Mouse (Mus musculus) stomach, embryonic 14.5 days (tissue): ENCODE results near the gene Raly. TPM values are rescaled to one million over a fixed set of nuclear protein-coding genes. Genes with fewer than 3 reads are reported as not detected.

Experiments
- ATAC-seq: fragments of 200-750 bp; cut with Nextera tagmentation; 2 replicates; pipeline ENCODE4 v1.8.0; 2017; ENCODE audit warnings: low read depth, moderate TSS enrichment; ENCODE audit not compliant: insufficient number of reproducible peaks, insufficient read depth, low FRiP score
- H3K27ac ChIP-seq: fragments of 300-500 bp; sonication (generic); 2 replicates; pipeline ENCODE4 v1.5.1; 2014; ENCODE audit warnings: mild to moderate bottlenecking, low read length, moderate library complexity, mixed read lengths
- H3K27me3 ChIP-seq: fragments of 300-500 bp; sonication (generic); 2 replicates; pipeline ENCODE4 v1.6.1; 2014; ENCODE audit warnings: low read length, control low read depth, mixed read lengths; ENCODE audit not compliant: control insufficient read depth, insufficient read depth
- H3K36me3 ChIP-seq: fragments of 300-500 bp; sonication (generic); 2 replicates; pipeline ENCODE4 v1.6.1; 2014; ENCODE audit warnings: mild to moderate bottlenecking, control low read depth, low read length, moderate library complexity, mixed read lengths; ENCODE audit not compliant: control insufficient read depth, insufficient read depth
- H3K4me1 ChIP-seq: fragments of 300-500 bp; sonication (generic); 2 replicates; pipeline ENCODE4 v1.6.1; 2014; ENCODE audit warnings: low read length, control low read depth, mixed read lengths; ENCODE audit not compliant: control insufficient read depth, insufficient read depth
- H3K4me2 ChIP-seq: fragments of 300-500 bp; sonication (generic); replicated peaks from 2 replicates; pipeline ENCODE4 v1.6.1; 2014; ENCODE audit warnings: low read depth, low read length, control low read depth
- H3K4me3 ChIP-seq: fragments of 300-500 bp; sonication (generic); 2 replicates; pipeline ENCODE4 v1.5.1; 2014; ENCODE audit warnings: low read depth, low read length, control low read depth
- H3K9ac ChIP-seq: fragments of 300-500 bp; sonication (generic); replicated peaks from 2 replicates; pipeline ENCODE4 v1.6.1; 2014; ENCODE audit warnings: low read depth, mild to moderate bottlenecking, control low read depth, low read length, moderate library complexity, mixed read lengths
- H3K9me3 ChIP-seq: fragments of 300-500 bp; sonication (generic); 2 replicates; pipeline ENCODE4 v1.6.1; 2016; ENCODE audit warnings: low read depth, low read length, control low read depth; ENCODE audit not compliant: control insufficient read depth
- WGBS: fragments of 180-500 bp; shearing (Covaris S2); extraction: QIAGEN DNeasy Blood & Tissue Kit; methylation state at CpG from one replicate; pipeline ENCODE4 v1.1.7; 2014; 5-methylcytosine and 5-hydroxymethylcytosine counted together
- polyA plus RNA-seq: library from polyadenylated mRNA; unstranded; fragments of >200 nt; fragmentation: Nextera tagmentation; extraction: Ambion mirVana; gene quantifications from 2 replicates; pipeline ENCODE4 v1.2.1, GENCODE M21; 2014

The Raly gene
- polyA plus RNA-seq, 1 experiment from 2014 or later: 77.4 TPM

GRCm38 (mm10) chr2:154810821-154811220, 19.9 kb downstream of the Raly start:
- no peaks in the 10 kb centered on the region for H3K27me3 ChIP-seq
- H3K4me3 ChIP-seq: no peak overlapping the region
- peaks cover 9% of the 10 kb centered on the region for H3K4me1 ChIP-seq
- H3K36me3 ChIP-seq: no peaks in the 10 kb centered on the region
- ATAC-seq: no peak
- H3K9ac ChIP-seq: no peak overlapping the region
- no peaks in the 10 kb centered on the region for H3K9me3 ChIP-seq
- 32% methylated on average over 1 of the region's 1 CpGs for WGBS
- H3K27ac ChIP-seq: no peak overlapping the region
- H3K4me2 ChIP-seq: no peak overlapping the region

DNA sequence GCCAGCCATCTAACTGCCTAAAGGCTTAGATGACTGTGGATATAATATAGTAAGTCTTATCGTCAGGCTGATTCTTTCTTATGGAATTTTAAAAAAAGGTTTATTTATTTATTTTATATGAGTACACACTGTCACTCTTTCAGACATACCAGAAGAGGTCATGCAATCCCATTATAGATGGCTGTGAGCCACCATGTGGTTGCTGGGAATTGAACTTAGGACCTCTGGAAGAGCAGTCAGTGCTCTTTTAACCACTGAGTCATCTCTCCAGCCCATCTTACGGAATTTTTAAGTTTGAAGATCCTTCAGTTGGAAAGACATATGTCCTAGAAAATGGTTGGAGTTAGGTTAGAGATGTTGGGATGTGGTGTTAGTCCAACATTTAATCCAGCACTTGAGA, 22.5 kb downstream of the Raly start:
- Histone ChIP-seq H3K36me3 (no peaks in the 10 kb centered on the region), H3K9me3 (no peaks in the 10 kb centered on the region), H3K4me1 (peaks cover 6% of the 10 kb centered on the region; the same call in 1 of the 2 replicates), H3K4me3 (no peak overlapping the region), H3K4me2 (no peak overlapping the region), H3K9ac (no peak overlapping the region), H3K27ac (no peak overlapping the region), H3K27me3 (no peaks in the 10 kb centered on the region)
- WGBS: 81% methylated on average over 2 of the region's 2 CpGs
- ATAC-seq: no peak

DNA sequence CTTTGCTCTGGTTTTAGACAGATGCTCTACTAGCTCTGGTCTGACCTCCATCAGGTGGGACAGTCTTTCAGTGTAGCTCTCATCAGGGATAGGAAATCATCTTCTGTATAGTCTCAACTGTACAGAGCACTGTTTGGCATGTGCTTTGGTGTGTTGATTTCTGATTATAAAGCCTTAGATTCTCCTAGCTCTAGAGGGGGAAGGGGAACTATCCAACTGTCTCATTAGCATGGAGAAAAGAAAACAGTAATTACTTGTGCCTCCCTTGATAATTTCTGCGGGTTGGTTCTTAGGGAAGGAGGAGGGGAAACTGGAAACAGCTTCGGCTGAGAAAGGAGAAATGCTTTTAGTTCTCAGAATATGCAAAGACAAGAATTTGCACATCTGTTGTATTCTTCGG, 26.2 kb downstream of the Raly start:
- no peak overlapping the region for H3K4me2 ChIP-seq
- 60% methylated on average over 3 of the region's 3 CpGs for WGBS
- H3K9ac ChIP-seq: no peak overlapping the region
- H3K27ac ChIP-seq: no peak overlapping the region
- no peaks in the 10 kb centered on the region for H3K27me3 ChIP-seq
- no peak overlapping the region for H3K4me3 ChIP-seq
- no peaks in the 10 kb centered on the region for H3K36me3 ChIP-seq
- ATAC-seq: no peak
- H3K4me1 ChIP-seq: peaks cover 6% of the 10 kb centered on the region; the same call in 1 of the 2 replicates
- H3K9me3 ChIP-seq: no peaks in the 10 kb centered on the region

DNA sequence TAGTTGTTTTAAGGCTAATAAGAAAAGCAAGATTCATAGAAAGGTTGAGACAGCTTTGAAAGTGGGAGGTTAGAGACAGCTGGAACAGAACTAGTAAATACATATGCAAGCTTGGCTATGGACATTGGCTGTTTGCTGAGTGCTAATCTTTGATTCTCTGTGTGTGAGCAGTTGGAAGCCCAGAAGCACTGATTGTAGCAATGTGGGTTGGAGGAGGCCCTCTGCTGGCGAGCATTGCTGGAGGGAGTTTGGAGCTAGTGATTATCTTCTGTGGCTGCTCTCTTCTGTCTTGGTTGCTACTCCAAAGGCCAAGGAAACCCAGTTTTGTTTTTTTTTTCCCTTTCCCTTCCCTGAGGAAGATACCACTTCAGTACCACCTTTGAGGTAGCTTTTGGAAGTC, 26.9 kb downstream of the Raly start:
- Histone ChIP-seq H3K4me1 (peaks cover 6% of the 10 kb centered on the region; the same call in 1 of the 2 replicates), H3K27me3 (no peaks in the 10 kb centered on the region), H3K9ac (no peak overlapping the region), H3K27ac (no peak overlapping the region), H3K36me3 (no peaks in the 10 kb centered on the region), H3K4me2 (no peak overlapping the region), H3K9me3 (no peaks in the 10 kb centered on the region), H3K4me3 (no peak overlapping the region)
- ATAC-seq: no peak
- 23% methylated on average over 1 of the region's 1 CpGs for WGBS

- no peak for ATAC-seq
- Histone ChIP-seq H3K4me2 (no peak overlapping the region), H3K4me1 (peaks cover 6% of the 10 kb centered on the region; the same call in 1 of the 2 replicates), H3K9me3 (no peaks in the 10 kb centered on the region), H3K9ac (no peak overlapping the region), H3K36me3 (no peaks in the 10 kb centered on the region), H3K27me3 (no peaks in the 10 kb centered on the region), H3K27ac (no peak overlapping the region), H3K4me3 (no peak overlapping the region)
- whole genome bisulfite sequencing: 42% methylated on average over 1 of the region's 1 CpGs
Measured at GRCm38 (mm10) chr2:154818599-154818998, 27.7 kb downstream of the Raly start.

- no peaks in the 10 kb centered on the region for H3K9me3 ChIP-seq
- no peak overlapping the region for H3K4me2 ChIP-seq
- no peaks in the 10 kb centered on the region for H3K36me3 ChIP-seq
- no peak overlapping the region for H3K4me3 ChIP-seq
- H3K27ac ChIP-seq: no peak overlapping the region
- no peak overlapping the region for H3K9ac ChIP-seq
- no peak for ATAC-seq
- H3K4me1 ChIP-seq: peaks cover 6% of the 10 kb centered on the region; the same call in 1 of the 2 replicates
- H3K27me3 ChIP-seq: no peaks in the 10 kb centered on the region
- WGBS: 63% methylated on average over 1 of the region's 1 CpGs
Measured at GRCm38 (mm10) chr2:154820346-154820745, 29.4 kb downstream of the Raly start.

DNA sequence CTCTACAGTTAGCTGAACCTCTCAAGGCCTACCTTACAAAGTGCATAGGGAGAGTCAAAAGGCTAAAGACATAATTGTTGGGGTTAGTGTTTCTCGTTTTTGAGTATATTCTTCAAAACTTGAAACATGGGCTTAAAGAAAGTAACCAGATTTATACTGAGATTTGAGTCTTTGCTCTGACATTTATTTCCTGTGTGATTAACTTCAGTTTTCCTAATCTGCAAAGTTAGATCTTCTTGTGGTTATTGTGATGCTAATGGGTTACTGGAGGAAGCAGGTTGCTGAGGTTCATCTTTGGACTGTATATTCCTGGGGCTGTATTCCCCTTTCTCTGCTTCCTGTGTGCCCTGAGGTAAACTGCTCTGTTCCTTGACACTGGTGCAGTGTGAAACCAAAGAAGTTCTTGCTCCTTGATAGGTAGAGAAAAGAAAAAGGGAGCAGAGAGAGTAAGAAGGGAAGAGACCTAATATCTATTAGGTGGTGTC, 35.2 kb downstream of the Raly start:
- no peak overlapping the region for H3K4me2 ChIP-seq
- no peak overlapping the region for H3K9ac ChIP-seq
- H3K9me3 ChIP-seq: no peaks in the 10 kb centered on the region
- no peak for ATAC-seq
- H3K27ac ChIP-seq: no peak overlapping the region
- peaks cover 3% of the 10 kb centered on the region; the same call in 1 of the 2 replicates for H3K4me1 ChIP-seq
- 70% methylated on average over 1 of the region's 1 CpGs for WGBS
- H3K4me3 ChIP-seq: no peak overlapping the region
- H3K36me3 ChIP-seq: no peaks in the 10 kb centered on the region; the same call in 1 of the 2 replicates
- H3K27me3 ChIP-seq: no peaks in the 10 kb centered on the region

- Histone ChIP-seq H3K27ac (no peak overlapping the region), H3K4me3 (no peak overlapping the region), H3K9ac (no peak overlapping the region), H3K4me2 (no peak overlapping the region), H3K36me3 (no peaks in the 10 kb centered on the region; the same call in 1 of the 2 replicates), H3K4me1 (peaks cover 3% of the 10 kb centered on the region; the same call in 1 of the 2 replicates), H3K27me3 (no peaks in the 10 kb centered on the region), H3K9me3 (no peaks in the 10 kb centered on the region)
- no peak for ATAC-seq
- WGBS: 69% methylated on average over 4 of the region's 4 CpGs
Measured at GRCm38 (mm10) chr2:154827521-154827920, 36.6 kb downstream of the Raly start.

GRCm38 (mm10) chr2:154832471-154832870, 41.6 kb downstream of the Raly start:
- Histone ChIP-seq H3K27ac (no peak overlapping the region), H3K4me3 (no peak overlapping the region), H3K27me3 (no peaks in the 10 kb centered on the region), H3K4me1 (peaks cover 5% of the 10 kb centered on the region; the same call in 1 of the 2 replicates), H3K36me3 (no peaks in the 10 kb centered on the region), H3K9ac (no peak overlapping the region), H3K4me2 (no peak overlapping the region), H3K9me3 (no peaks in the 10 kb centered on the region)
- no peak for ATAC-seq
- 64% methylated on average over 4 of the region's 4 CpGs for WGBS
